Mouse (Mus musculus): ENCODE measurements around the gene Cdc123.
A peak's percentile ranks its signal among the peaks of the same experiment; 100 is the strongest.

The Cdc123 gene

GRCm38 (mm10) chr2:5804440-5805045 lies 40.4 kb downstream of the Cdc123 start:
- DNase-seq (ENCODE audit: low spot score): peak; percentile 35

GRCm38 (mm10) chr2:5801927-5802590 lies 42.9 kb downstream of the Cdc123 start:
- no peak for DNase-seq (ENCODE audit: low spot score)

DNA sequence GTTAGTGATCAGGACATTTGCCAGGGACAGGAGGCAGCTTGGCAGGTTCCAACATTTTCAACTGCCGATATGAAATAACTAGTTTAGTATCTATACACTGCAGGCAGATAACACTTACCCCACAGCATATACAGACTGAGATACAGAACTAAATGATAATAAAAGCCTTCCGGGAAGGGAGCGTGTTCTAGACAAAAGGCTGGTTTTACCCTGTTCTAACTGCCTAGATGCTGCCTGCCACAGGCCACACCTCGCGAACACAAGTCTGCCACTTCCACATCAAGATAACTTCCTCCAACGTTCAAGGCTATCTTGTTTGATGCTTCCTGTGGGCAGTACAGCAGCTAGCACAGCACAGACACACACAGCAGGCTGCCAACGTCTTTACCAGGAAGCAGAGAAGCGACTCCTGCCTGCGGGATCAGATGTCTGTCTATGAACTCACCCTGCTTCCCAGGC lies 43.8 kb downstream of the Cdc123 start:
- DNase-seq (ENCODE audit: low spot score): peak; percentile 24

DNA sequence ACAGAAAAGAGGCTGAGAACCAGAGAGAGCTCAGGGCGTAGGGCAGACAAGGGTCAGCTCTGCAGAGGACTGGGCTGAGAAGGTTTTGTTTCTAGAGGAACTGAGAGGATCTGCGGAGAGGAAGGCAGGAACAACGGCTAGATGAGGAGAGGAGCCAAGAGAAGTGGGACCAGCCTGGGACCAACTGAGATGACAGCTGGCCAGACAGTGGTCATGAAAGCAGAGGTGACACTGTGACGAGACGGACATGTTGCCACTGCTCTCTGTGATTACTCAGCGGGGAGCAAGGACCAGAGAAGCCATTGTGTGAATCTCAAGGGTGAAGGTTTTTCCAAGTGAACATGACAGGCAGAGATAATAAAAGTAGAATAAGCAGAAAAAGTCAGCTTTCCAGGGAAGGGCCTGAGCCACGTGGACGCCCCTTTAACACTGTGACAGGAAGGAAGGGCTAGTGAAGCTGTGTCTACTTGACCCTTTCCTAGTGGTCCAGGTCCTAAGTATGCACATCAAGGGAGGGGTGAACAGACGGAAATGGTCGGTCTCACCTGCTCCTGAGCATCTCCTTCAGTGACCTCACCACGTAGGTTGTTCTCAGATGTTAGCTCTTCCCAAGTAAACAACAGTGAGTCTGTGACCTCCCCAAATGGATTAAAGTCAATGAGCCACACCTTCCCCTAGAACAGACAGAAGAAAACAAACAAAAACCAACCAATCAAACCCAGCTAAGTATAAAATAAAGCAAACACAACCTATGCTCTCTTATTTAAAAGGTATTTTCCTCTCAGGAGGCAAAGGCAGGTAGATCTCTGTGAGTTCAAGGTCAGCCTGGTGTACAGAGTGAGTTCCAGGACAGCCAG lies 46.9 kb downstream of the Cdc123 start:
- peak; percentile 3 for DNase-seq (ENCODE audit: low spot score)

- DNase-seq (ENCODE audit: low spot score): no peak
These were observed 51.2 kb downstream of the Cdc123 start for GRCm38 (mm10) chr2:5793771-5794170.

- DNase-seq (ENCODE audit: low spot score): no peak
These were observed 52.9 kb downstream of the Cdc123 start for GRCm38 (mm10) chr2:5792056-5792455.

DNA sequence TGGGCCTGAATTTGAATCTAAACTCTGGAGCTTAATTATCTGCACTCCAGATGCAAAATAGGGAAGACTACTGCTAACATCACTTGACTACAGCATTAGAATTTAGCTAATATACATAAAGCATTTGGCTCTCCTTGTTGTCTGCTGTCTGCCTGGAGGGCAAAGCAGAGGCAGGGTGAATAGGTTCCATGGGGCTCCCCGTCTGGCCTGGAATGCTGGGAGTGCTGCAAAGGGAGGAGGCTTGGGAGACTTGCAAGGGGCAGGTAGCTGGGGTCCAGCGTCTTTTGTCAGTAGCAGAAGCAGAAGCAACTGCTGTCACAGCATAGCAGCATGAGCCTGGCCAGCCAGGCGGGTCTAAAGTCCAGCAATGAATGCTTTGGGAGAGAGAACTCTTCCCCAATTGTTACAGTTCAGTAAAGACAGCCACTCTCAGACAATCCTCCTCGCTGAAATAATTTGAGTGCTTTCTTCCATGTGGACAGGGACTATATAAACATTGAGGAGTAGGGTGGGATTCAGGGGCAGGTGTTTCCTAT lies 55.3 kb downstream of the Cdc123 start:
- DNase-seq (ENCODE audit: low spot score): no peak

- no peak for DNase-seq (ENCODE audit: low spot score)
These were observed 57.6 kb downstream of the Cdc123 start for GRCm38 (mm10) chr2:5787391-5787790.

GRCm38 (mm10) chr2:5772464-5772863 lies 72.5 kb downstream of the Cdc123 start:
- DNase-seq (ENCODE audit: low spot score): peak; percentile 21

DNA sequence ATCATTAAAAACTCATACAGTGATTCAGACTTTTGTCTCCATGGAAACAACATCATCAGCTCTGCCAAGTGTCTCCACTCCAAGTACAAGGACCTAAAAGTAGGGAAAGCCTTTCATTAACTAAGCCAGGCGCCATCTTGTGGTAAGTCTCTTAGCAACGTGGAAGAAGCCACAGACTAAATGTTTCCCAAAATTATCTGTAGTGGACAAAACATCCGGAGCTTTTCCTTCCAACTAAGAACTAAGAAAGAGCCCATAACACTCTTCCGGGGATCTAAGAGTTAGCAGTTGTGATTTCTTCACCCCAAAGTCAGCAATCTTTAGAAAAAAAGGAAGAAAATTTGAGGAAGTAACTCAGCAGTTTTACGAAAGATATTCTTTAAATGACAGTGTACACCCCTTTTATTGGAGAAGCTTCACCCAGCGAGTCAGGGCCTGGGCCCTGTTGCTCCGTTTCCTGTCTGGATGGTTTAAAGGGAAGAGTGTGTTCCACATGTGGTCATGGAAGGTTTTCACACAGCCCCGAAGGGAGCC lies 74.2 kb downstream of the Cdc123 start:
- DNase-seq (ENCODE audit: low spot score): peak; percentile 32

GRCm38 (mm10) chr2:5769630-5770029 lies 75.3 kb downstream of the Cdc123 start:
- peak; percentile 7 for DNase-seq (ENCODE audit: low spot score)

DNA sequence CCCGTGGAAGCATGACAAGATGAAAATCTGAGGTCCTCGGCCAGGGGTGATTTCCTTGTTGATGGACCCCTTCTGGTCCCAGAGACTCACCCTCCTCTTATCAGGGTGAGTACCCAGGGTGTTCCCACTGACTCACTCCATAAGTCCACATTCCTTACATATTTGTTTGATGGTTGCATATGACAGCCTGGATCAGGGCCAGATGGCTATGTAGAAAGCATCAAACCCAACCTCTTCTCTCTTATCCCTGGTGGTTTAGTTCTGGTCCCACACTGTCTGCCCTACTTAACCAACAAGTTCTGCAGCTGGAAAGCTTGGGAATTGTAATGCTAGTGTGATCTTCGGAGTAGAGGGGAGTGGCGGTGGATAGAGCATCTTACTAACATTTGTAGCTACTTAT lies 76.0 kb downstream of the Cdc123 start:
- DNase-seq (ENCODE audit: low spot score): no peak

DNA sequence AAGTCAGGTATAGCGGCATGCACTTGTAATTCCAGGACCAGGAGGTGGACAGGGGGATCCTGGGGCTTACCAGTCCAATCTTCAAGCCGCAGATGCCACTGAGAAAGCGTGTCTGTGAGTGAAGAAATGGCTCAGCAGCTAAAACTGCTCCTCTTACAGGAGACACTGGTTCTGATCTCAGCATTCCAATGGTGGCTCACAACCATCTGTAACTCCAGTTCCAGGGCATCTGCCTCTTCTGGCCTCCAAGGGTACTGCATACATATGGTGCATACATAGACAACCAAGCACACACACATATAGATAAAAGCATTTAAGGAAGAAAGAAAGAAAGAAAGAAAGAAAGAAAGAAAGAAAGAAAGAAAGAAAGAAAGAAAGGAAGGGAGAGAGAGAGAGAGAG lies 82.9 kb downstream of the Cdc123 start:
- no peak for DNase-seq (ENCODE audit: low spot score)

DNA sequence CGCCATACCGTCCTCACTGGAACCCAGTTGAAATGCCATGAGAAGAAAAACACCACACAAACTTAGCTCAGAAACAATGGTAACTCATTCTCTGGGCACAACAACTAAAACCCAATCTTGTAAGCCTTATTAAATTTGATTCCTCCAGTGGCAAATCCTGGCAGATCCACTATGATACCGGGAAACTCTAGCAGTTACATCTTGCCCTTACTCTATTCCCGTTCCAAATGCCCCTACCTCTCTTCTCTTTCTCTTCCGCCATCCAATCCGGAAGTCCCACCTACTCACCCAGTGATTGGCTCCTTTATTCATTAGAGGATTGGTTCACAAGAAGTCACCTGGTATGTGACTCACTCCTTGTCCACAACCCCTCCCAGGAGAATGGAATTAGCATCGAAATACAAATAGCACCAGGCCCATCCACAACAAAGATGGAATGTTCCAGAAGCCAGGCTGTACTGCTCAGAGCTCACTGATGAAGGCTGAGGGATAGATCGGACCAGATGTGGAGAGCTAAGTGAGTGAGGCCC lies 84.4 kb downstream of the Cdc123 start:
- no peak for DNase-seq (ENCODE audit: low spot score)

DNA sequence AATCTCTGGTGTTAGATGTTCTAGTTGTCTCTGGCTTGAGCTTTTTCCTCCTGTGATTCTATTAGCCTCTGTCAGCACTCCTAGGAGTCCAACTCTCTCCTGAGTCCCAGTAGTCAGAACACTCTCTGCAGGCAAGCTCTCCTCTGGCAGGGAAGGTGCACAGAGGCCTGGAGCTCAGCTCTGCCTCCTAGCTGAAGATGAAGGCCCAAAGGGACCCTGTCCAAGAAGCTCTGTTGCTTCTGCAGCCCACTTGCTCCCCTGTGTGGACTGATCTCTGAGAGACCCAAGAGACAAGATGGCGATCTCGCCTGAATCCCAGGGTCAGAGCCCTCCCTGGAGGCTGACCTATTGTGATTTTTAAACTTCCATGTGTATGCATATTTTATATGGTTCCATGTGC lies 86.4 kb downstream of the Cdc123 start:
- no peak for DNase-seq (ENCODE audit: low spot score)

DNA sequence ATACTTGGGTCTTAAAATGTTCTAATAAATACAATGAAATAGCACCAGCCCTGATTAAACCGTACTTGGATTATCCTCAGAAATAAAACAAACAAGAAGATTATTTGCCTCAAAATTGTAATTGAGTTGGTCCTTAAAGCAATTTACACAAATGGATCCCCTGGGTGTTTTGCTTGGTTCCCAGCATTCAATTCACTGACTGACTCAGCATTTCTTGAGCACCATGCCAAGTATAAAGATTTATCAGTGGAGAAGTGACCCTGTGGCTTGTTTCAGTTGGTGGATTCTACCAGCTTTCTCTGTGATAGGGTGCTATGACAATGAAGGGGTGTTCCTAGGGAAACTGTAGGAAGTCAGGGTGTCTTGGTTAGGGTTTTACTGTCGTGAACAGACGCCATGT lies 94.1 kb downstream of the Cdc123 start:
- no peak for DNase-seq (ENCODE audit: low spot score)

GRCm38 (mm10) chr2:5749210-5749609 lies 95.8 kb downstream of the Cdc123 start:
- DNase-seq (ENCODE audit: low spot score): no peak

- no peak for DNase-seq (ENCODE audit: low spot score)
These were observed 97.4 kb downstream of the Cdc123 start for GRCm38 (mm10) chr2:5747545-5748043.

- no peak for DNase-seq (ENCODE audit: low spot score)
These were observed 98.4 kb downstream of the Cdc123 start for GRCm38 (mm10) chr2:5746529-5746928.

Measured in lung, postnatal 25 days (tissue).